In the genomic region with DNA sequence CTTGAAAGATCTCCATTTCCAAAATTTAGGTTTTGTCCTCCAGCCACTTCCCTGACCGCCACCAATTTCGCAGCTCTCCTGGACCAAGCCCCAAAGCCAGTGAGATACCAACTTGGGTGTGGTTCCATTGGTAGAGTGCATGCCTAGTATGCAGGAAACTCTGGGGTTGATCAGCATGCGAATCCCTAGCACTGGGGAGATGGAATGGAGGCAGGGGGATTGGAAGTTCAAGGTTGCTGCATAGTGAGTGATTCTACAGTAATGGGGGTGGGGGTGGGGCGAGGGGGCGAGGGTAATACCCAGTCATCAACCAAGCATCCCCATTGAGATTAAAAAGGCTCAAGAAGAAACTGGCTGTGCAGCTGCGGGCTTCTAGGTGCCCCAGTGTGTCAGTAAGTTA, we compare ENCODE assay signal across 16 mouse cellular contexts. TPM values are rescaled to one million over a fixed set of nuclear protein-coding genes. Genes with fewer than 3 reads are reported as not detected.
"Had no signal": no experiment of that assay in that cellular context is flagged by ENCODE, and none has a peak within 500 bp of the region (broad histone marks: within the 10 kb centered on the region; RNA-seq: fewer than 3 reads in every experiment).

No protein-coding gene starts in this region.

- H3K9ac ChIP-seq: limb, embryonic 12.5 days; limb, embryonic 15.5 days; liver, embryonic 14.5 days; liver, postnatal 0 days; lung, embryonic 14.5 days; midbrain, embryonic 13.5 days had no signal

- H3K9me3 ChIP-seq: limb, embryonic 12.5 days; limb, embryonic 15.5 days; midbrain, embryonic 13.5 days had no signal

- DNase-seq: kidney, adult 2 months; kidney, postnatal 10 days; kidney, postnatal 36 days; layer of hippocampus, adult 9-11 months; liver, postnatal 0 days; thymus, adult 18-20 months; thymus, postnatal 36 days had no signal

- H3K4me3 ChIP-seq: layer of hippocampus, adult 2 months; limb, embryonic 12.5 days; limb, embryonic 15.5 days; midbrain, embryonic 13.5 days had no signal

- H3K36me3 ChIP-seq: limb, embryonic 12.5 days; limb, embryonic 15.5 days; midbrain, embryonic 13.5 days had no signal

- ATAC-seq: liver, postnatal 0 days; midbrain, embryonic 13.5 days had no signal

- H3K27ac ChIP-seq: layer of hippocampus, adult 2 months; limb, embryonic 12.5 days; limb, embryonic 15.5 days; liver, embryonic 14.5 days; macrophage; midbrain, embryonic 13.5 days had no signal

- H3K4me2 ChIP-seq: limb, embryonic 15.5 days; liver, embryonic 11.5 days; midbrain, embryonic 13.5 days had no signal

RNA-seq across cellular contexts. Expression of a gene that starts 13.1 kb away (rescaled TPM):
- total RNA-seq: megakaryocyte, adult 5-6 weeks had no signal
- polyA plus RNA-seq: macrophage had no signal
